12 mouse cellular contexts compared by ENCODE assay signal in genomic region chr5:124114276-124115025, GRCm38 (mm10).
"Had no signal": no experiment of that assay in that cellular context is flagged by ENCODE, and none has a peak within 500 bp of the region (broad histone marks: within the 10 kb centered on the region; RNA-seq: fewer than 3 reads in every experiment).

No protein-coding gene starts in this region.

- H3K27me3 ChIP-seq: lung, embryonic 15.5 days; stomach, embryonic 15.5 days had no signal

- H3K27ac ChIP-seq: lung, embryonic 15.5 days; macrophage; stomach, embryonic 15.5 days had no signal

- H3K9ac ChIP-seq: stomach, embryonic 15.5 days had no signal

- H3K9me3 ChIP-seq: limb, embryonic 10.5 days; lung, embryonic 15.5 days; stomach, embryonic 15.5 days had no signal

- DNase-seq: kidney, adult 8-10 months; kidney, postnatal 25 days; lung, postnatal 14 days; midbrain, embryonic 14.5 days; right cerebral cortex, postnatal 14 days; thymus, adult 2 months; thymus, postnatal 25 days had no signal

- H3K4me3 ChIP-seq: left cerebral cortex, adult 2 months; lung, embryonic 15.5 days had no signal
